Mouse (Mus musculus) lung, postnatal 0 days (tissue): ENCODE results near the gene Fam24b. TPM values are rescaled to one million over a fixed set of nuclear protein-coding genes. Genes with fewer than 3 reads are reported as not detected.
A peak's percentile ranks its signal among the peaks of the same experiment; 100 is the strongest.

Source experiments
- ATAC-seq: fragments of 200-750 bp; cut with Nextera tagmentation; 2 replicates; pipeline ENCODE4 v1.8.0; 2017; ENCODE audit warnings: moderate library complexity
- DNase-seq: peaks from one replicate; pipeline ENCODE4 v3.0.0-alpha.2; 2016; ENCODE audit warnings: low spot score
- H3K27ac ChIP-seq: fragments of 300-500 bp; sonication (generic); 2 replicates; pipeline ENCODE4 v1.5.1; 2014; ENCODE audit warnings: antibody characterized with exemption, mild to moderate bottlenecking, low read length, mixed read lengths
- H3K27me3 ChIP-seq: fragments of 300-500 bp; sonication (generic); replicated peaks from 2 replicates; pipeline ENCODE4 v1.6.1; 2014; ENCODE audit warnings: low read length, mixed read lengths; ENCODE audit not compliant: insufficient read depth
- H3K36me3 ChIP-seq: fragments of 300-500 bp; sonication (generic); 2 replicates; pipeline ENCODE4 v1.6.1; 2014; ENCODE audit warnings: low read length, mixed read lengths; ENCODE audit not compliant: insufficient read depth
- H3K4me1 ChIP-seq: fragments of 300-500 bp; sonication (generic); 2 replicates; pipeline ENCODE4 v1.6.1; 2014; ENCODE audit warnings: antibody characterized with exemption, low read depth, low read length, mixed read lengths; ENCODE audit not compliant: insufficient read depth
- H3K4me2 ChIP-seq: fragments of 300-500 bp; sonication (generic); replicated peaks from 2 replicates; pipeline ENCODE4 v1.6.1; 2014; ENCODE audit warnings: low read depth, mild to moderate bottlenecking, low read length, moderate library complexity, mixed read lengths
- H3K4me3 ChIP-seq: fragments of 300-500 bp; sonication (generic); 2 replicates; pipeline ENCODE4 v1.5.1; 2014; ENCODE audit warnings: low read depth, low read length
- H3K9ac ChIP-seq: fragments of 300-500 bp; sonication (generic); replicated peaks from 2 replicates; pipeline ENCODE4 v1.6.1; 2014; ENCODE audit warnings: low read depth, mild to moderate bottlenecking
- H3K9me3 ChIP-seq: fragments of 300-500 bp; sonication (generic); 2 replicates; pipeline ENCODE4 v1.6.1; 2016; ENCODE audit warnings: low read length, mixed read lengths
- CTCF ChIP-seq: IDR thresholded peaks from 2 replicates; pipeline ENCODE4 v1.5.1; 2016; ENCODE audit warnings: antibody characterized with exemption, mild to moderate bottlenecking
- EP300 ChIP-seq: IDR thresholded peaks from 2 replicates; pipeline ENCODE4 v1.6.1; 2016; ENCODE audit warnings: antibody characterized with exemption, mild to moderate bottlenecking, control low read depth
- WGBS: fragments of 180-500 bp; shearing (Covaris S2); extraction: QIAGEN DNeasy Blood & Tissue Kit; methylation state at CpG from one replicate; pipeline ENCODE4 v1.1.7; 2014; 5-methylcytosine and 5-hydroxymethylcytosine counted together
- polyA plus RNA-seq: library from polyadenylated mRNA; unstranded; fragments of >200 nt; fragmentation: Nextera tagmentation; extraction: Ambion mirVana; gene quantifications from 2 replicates; pipeline ENCODE4 v1.2.1, GENCODE M21; 2015

The Fam24b gene
- polyA plus RNA-seq, 1 experiment from 2014 or later = not detected

GRCm38 (mm10) chr7:131362615-131363300, 33.4 kb upstream of the Fam24b start, which contains the start of gene 2310057M21Rik:
Gene 2310057M21Rik, minus strand, starts transcription at chr7:131362759.
- Histone ChIP-seq H3K36me3 (no peaks in the 10 kb centered on the region), H3K4me2 (peak within 1 kb of the TSS; percentile 78), H3K27ac (peak within 1 kb of the TSS; percentile 89), H3K9ac (peak within 1 kb of the TSS; percentile 90), H3K4me3 (peak within 1 kb of the TSS; percentile 81), H3K27me3 (no peaks in the 10 kb centered on the region), H3K4me1 (no peaks in the 10 kb centered on the region), H3K9me3 (no peaks in the 10 kb centered on the region)
- TF ChIP-seq CTCF (no peak), EP300 (no peak)
- ATAC-seq (peak; percentile 98), DNase-seq (peak; percentile 99)
- WGBS = under 1% methylated on average over 53 of the region's 55 CpGs

- peak overlapping the region; percentile 81 for H3K4me3 ChIP-seq
- 0 out of 2 replicates have a peak, but pooled peaks cover 3% of the 10 kb centered on the region for H3K36me3 ChIP-seq
- peak; percentile 73 for ATAC-seq
- H3K4me1 ChIP-seq = no peaks in the 10 kb centered on the region
- no peak for DNase-seq
- H3K9me3 ChIP-seq = no peaks in the 10 kb centered on the region
- WGBS = under 1% methylated on average over 33 of the region's 35 CpGs
- peak overlapping the region; percentile 90 for H3K9ac ChIP-seq
- no peaks in the 10 kb centered on the region for H3K27me3 ChIP-seq
- peak overlapping the region; percentile 78 for H3K4me2 ChIP-seq
- no peak for TF ChIP-seq EP300
- TF ChIP-seq CTCF = no peak
- peak overlapping the region; percentile 89 for H3K27ac ChIP-seq
Observed at GRCm38 (mm10) chr7:131362269-131362614, 32.9 kb upstream of the Fam24b start.

GRCm38 (mm10) chr7:131356105-131356504, 26.8 kb upstream of the Fam24b start:
- Histone ChIP-seq H3K36me3 (peaks cover 18% of the 10 kb centered on the region; the same call in 1 of the 2 replicates), H3K27me3 (no peaks in the 10 kb centered on the region), H3K4me1 (no peaks in the 10 kb centered on the region), H3K4me2 (no peak overlapping the region), H3K9ac (no peak overlapping the region), H3K9me3 (no peaks in the 10 kb centered on the region), H3K4me3 (no peak overlapping the region), H3K27ac (no peak overlapping the region)
- ATAC-seq = no peak
- TF ChIP-seq EP300 (no peak), CTCF (no peak)
- 91% methylated on average over 13 of the region's 13 CpGs for WGBS
- no peak for DNase-seq

- Histone ChIP-seq H3K9me3 (no peaks in the 10 kb centered on the region), H3K36me3 (peaks cover 17% of the 10 kb centered on the region), H3K4me1 (no peaks in the 10 kb centered on the region), H3K9ac (no peak overlapping the region), H3K4me2 (no peak overlapping the region), H3K27ac (no peak overlapping the region), H3K4me3 (no peak overlapping the region), H3K27me3 (no peaks in the 10 kb centered on the region)
- 75% methylated on average over 7 of the region's 7 CpGs for WGBS
- no peak for ATAC-seq
- DNase-seq = peak; percentile 16
- no peak for TF ChIP-seq EP300
- TF ChIP-seq CTCF = no peak
Observed at GRCm38 (mm10) chr7:131345856-131346541, 16.7 kb upstream of the Fam24b start.

GRCm38 (mm10) chr7:131337502-131338068, 8.3 kb upstream of the Fam24b start:
- Histone ChIP-seq H3K4me3 (no peak overlapping the region), H3K36me3 (0 out of 2 replicates have a peak, but pooled peaks cover 6% of the 10 kb centered on the region), H3K9ac (no peak overlapping the region), H3K27me3 (no peaks in the 10 kb centered on the region), H3K27ac (no peak overlapping the region), H3K4me1 (no peaks in the 10 kb centered on the region), H3K4me2 (no peak overlapping the region; the same call in 1 of the 2 replicates), H3K9me3 (no peaks in the 10 kb centered on the region)
- no peak for TF ChIP-seq EP300
- TF ChIP-seq CTCF = no peak
- peak; percentile 53 for ATAC-seq
- 26% methylated on average over 8 of the region's 8 CpGs for WGBS
- peak; percentile 32 for DNase-seq

- Histone ChIP-seq H3K9me3 (no peaks in the 10 kb centered on the region), H3K9ac (no peak within 1 kb of the TSS), H3K27ac (no peak within 1 kb of the TSS), H3K4me1 (no peaks in the 10 kb centered on the region), H3K4me2 (no peak within 1 kb of the TSS), H3K4me3 (no peak within 1 kb of the TSS), H3K27me3 (no peaks in the 10 kb centered on the region), H3K36me3 (no peaks in the 10 kb centered on the region)
- WGBS = 42% methylated on average over 1 of the region's 1 CpGs
- ATAC-seq (no peak), DNase-seq (no peak)
- TF ChIP-seq EP300 = no peak
- no peak for TF ChIP-seq CTCF
Observed at GRCm38 (mm10) chr7:131333564-131333963, 4.2 kb upstream of the Fam24b start, which contains the start of gene Fam24a. Gene Fam24a, plus strand, starts transcription at chr7:131333864.
